Mouse (Mus musculus) testis, adult 2 months (tissue): ENCODE results near the gene Dhx36.

Experiments used
- CTCF ChIP-seq: fragments of 200-500 bp; IDR thresholded peaks from 2 replicates; pipeline ENCODE4 v1.5.1; 2012; ENCODE audit warnings: low read depth, mild to moderate bottlenecking, inconsistent platforms, low read length, moderate library complexity; ENCODE audit not compliant: control insufficient read depth, insufficient read depth, insufficient replicate concordance
- POLR2A ChIP-seq: fragments of 200-500 bp; IDR thresholded peaks from 2 replicates; pipeline ENCODE4 v1.6.1; 2012; ENCODE audit warnings: low read depth, mild to moderate bottlenecking, inconsistent platforms, low read length, moderate library complexity; ENCODE audit not compliant: control insufficient read depth

DNA sequence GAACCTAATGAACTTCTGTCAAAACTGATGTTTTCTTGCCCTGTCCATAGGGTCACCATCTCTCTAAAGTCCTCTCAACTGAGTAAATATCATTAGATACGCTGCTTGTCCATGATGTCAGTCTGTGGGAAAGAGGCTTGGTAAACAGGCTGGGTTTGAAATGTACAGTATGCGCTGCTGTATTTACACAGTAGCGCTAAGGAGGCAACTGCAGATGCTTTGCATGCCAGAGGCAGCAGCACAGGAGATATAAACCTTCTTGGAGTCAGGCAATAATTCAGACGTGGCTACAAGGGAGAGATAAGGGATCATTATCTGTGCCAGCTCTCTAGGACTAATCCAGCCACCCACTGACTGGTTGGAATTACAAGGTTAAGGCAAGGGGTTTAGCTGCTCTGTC lies 73.1 kb downstream of the Dhx36 start:
- TF ChIP-seq CTCF (no peak), POLR2A (no peak)
